22 mouse cellular contexts compared by ENCODE assay signal in the genomic region with DNA sequence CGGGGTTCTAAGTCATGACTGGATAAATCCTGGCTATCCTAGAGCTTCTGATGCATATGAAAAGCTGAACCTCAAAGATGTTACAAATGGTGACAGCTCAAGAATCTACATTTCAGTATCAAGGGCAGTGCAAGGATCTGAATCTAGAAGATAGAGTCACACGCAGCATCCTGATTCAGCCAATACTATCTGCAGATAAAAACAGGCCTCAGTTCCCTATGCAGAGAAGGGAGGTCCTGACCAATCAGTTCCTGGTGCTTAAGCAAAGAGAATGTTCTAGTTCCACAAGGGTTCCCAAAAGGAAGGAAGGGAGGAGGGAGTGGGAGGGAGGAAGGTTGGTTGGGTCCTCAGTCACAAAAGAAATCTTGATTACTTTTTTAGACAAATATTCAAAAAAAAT.
"Had no signal": no experiment of that assay in that cellular context is flagged by ENCODE, and none has a peak within 500 bp of the region (broad histone marks: within the 10 kb centered on the region; RNA-seq: fewer than 3 reads in every experiment).

No protein-coding gene starts in this region.

- ATAC-seq: liver, embryonic 12.5 days; midbrain, embryonic 13.5 days; midbrain, embryonic 16.5 days had no signal

- H3K4me2 ChIP-seq: limb, embryonic 13.5 days; liver, embryonic 12.5 days; liver, embryonic 15.5 days; midbrain, embryonic 13.5 days; neural tube, embryonic 12.5 days; neural tube, embryonic 15.5 days; stomach, embryonic 15.5 days had no signal

- H3K4me1 ChIP-seq: neural tube, embryonic 12.5 days; stomach, embryonic 15.5 days had no signal

- H3K27me3 ChIP-seq: limb, embryonic 13.5 days; liver, embryonic 12.5 days; liver, embryonic 15.5 days; midbrain, embryonic 13.5 days; neural tube, embryonic 12.5 days; neural tube, embryonic 15.5 days; stomach, embryonic 15.5 days had no signal

- DNase-seq: kidney, postnatal 25 days; layer of hippocampus, adult 9-11 months; liver; lung, adult 2 months; lung, postnatal 14 days; lung, postnatal 4 days; right cerebral cortex, adult 18-20 months; right cerebral cortex, postnatal 25 days; spleen, adult 18-20 months; thymus, postnatal 25 days had no signal

- H3K36me3 ChIP-seq: limb, embryonic 10.5 days; limb, embryonic 13.5 days; liver, embryonic 12.5 days; liver, embryonic 15.5 days; midbrain, embryonic 10.5 days; midbrain, embryonic 13.5 days; neural tube, embryonic 12.5 days; neural tube, embryonic 15.5 days; stomach, embryonic 15.5 days had no signal

- H3K9ac ChIP-seq: limb, embryonic 13.5 days; liver, embryonic 12.5 days; liver, embryonic 15.5 days; midbrain, embryonic 13.5 days; neural tube, embryonic 12.5 days; neural tube, embryonic 15.5 days; stomach, embryonic 15.5 days had no signal

- H3K9me3 ChIP-seq: limb, embryonic 10.5 days; limb, embryonic 13.5 days; liver, embryonic 12.5 days; liver, embryonic 15.5 days; midbrain, embryonic 10.5 days; midbrain, embryonic 13.5 days; neural tube, embryonic 12.5 days; neural tube, embryonic 15.5 days; stomach, embryonic 15.5 days had no signal

- H3K4me3 ChIP-seq: layer of hippocampus, adult 2 months; limb, embryonic 10.5 days; limb, embryonic 13.5 days; liver, embryonic 12.5 days; liver, embryonic 15.5 days; midbrain, embryonic 10.5 days; midbrain, embryonic 13.5 days; neural tube, embryonic 12.5 days; neural tube, embryonic 15.5 days; stomach, embryonic 15.5 days had no signal

- H3K27ac ChIP-seq: kidney, postnatal 0 days; layer of hippocampus, adult 2 months; limb, embryonic 10.5 days; limb, embryonic 13.5 days; liver, embryonic 12.5 days; liver, embryonic 15.5 days; midbrain, embryonic 10.5 days; midbrain, embryonic 13.5 days; neural tube, embryonic 12.5 days; neural tube, embryonic 15.5 days; stomach, embryonic 15.5 days had no signal
